Mouse (Mus musculus) limb, embryonic 14.5 days (tissue): ENCODE data around the gene Lrch3. TPM values are rescaled to one million over a fixed set of nuclear protein-coding genes. Genes with fewer than 3 reads are reported as not detected.

Source experiments
- ATAC-seq: fragments of 200-750 bp; cut with Nextera tagmentation; 2 replicates; pipeline ENCODE4 v1.8.0; 2017; ENCODE audit warnings: low read depth, moderate number of reproducible peaks, moderate TSS enrichment; ENCODE audit not compliant: low FRiP score
- DNase-seq: peaks from one replicate; pipeline ENCODE4 v3.0.0-alpha.2; 2015; ENCODE audit warnings: low spot score
- H3K27ac ChIP-seq: fragments of 300-500 bp; sonication (generic); replicated peaks from 2 replicates; pipeline ENCODE4 v1.5.1; 2014; ENCODE audit warnings: low read depth, mild to moderate bottlenecking, low read length, moderate library complexity, mixed read lengths
- H3K27me3 ChIP-seq: fragments of 300-500 bp; sonication (generic); 2 replicates; pipeline ENCODE4 v1.6.1; 2014; ENCODE audit warnings: low read length, mixed read lengths; ENCODE audit not compliant: control insufficient read depth, insufficient read depth
- H3K36me3 ChIP-seq: fragments of 300-500 bp; sonication (generic); 2 replicates; pipeline ENCODE4 v1.6.1; 2014; ENCODE audit warnings: mild to moderate bottlenecking, low read length, moderate library complexity, mixed read lengths; ENCODE audit not compliant: control insufficient read depth, insufficient read depth
- H3K4me1 ChIP-seq: fragments of 300-500 bp; sonication (generic); 2 replicates; pipeline ENCODE4 v1.6.1; 2014; ENCODE audit warnings: antibody characterized with exemption, low read length, mixed read lengths; ENCODE audit not compliant: control insufficient read depth, insufficient read depth
- H3K4me2 ChIP-seq: fragments of 300-500 bp; sonication (generic); replicated peaks from 2 replicates; pipeline ENCODE4 v1.6.1; 2014; ENCODE audit warnings: low read depth, mild to moderate bottlenecking, low read length, moderate library complexity; ENCODE audit not compliant: severe bottlenecking
- H3K4me3 ChIP-seq: fragments of 300-500 bp; sonication (generic); replicated peaks from 2 replicates; pipeline ENCODE4 v1.5.1; 2014; ENCODE audit warnings: low read length
- H3K9ac ChIP-seq: fragments of 300-500 bp; sonication (generic); 2 replicates; pipeline ENCODE4 v1.6.1; 2014; ENCODE audit warnings: mild to moderate bottlenecking, low read depth, low read length, moderate library complexity; ENCODE audit not compliant: severe bottlenecking
- H3K9me3 ChIP-seq: fragments of 300-500 bp; sonication (generic); 2 replicates; pipeline ENCODE4 v1.6.1; 2016; ENCODE audit warnings: low read length; ENCODE audit not compliant: control insufficient read depth
- POLR2A ChIP-seq: fragments of 200-500 bp; IDR thresholded peaks from 2 replicates; pipeline ENCODE4 v1.8.0; 2012; ENCODE audit warnings: inconsistent platforms, mild to moderate bottlenecking, moderate library complexity, borderline replicate concordance; ENCODE audit not compliant: insufficient read depth, insufficient read length; ENCODE audit errors: extremely low read depth
- WGBS: fragments of 180-500 bp; shearing (Covaris S2); extraction: QIAGEN DNeasy Blood & Tissue Kit; methylation state at CpG from one replicate; pipeline ENCODE4 v1.1.7; 2014; 5-methylcytosine and 5-hydroxymethylcytosine counted together
- polyA plus RNA-seq, 2 experiments: library from polyadenylated mRNA; depleted of rRNA in 1 of 2; stranded (reverse) in 1 of 2; unstranded in 1 of 2; fragments of >200 nt; fragmentation: Nextera tagmentation in 1 of 2; extraction: Ambion mirVana in 1 of 2; gene quantifications; 2 replicates each; pipeline versions ENCODE4 v1.2.1 to v1.2.3; 2012 to 2014

Gene Lrch3
- polyA plus RNA-seq, 2 experiments, result 24.9 to 56.3 TPM

DNA sequence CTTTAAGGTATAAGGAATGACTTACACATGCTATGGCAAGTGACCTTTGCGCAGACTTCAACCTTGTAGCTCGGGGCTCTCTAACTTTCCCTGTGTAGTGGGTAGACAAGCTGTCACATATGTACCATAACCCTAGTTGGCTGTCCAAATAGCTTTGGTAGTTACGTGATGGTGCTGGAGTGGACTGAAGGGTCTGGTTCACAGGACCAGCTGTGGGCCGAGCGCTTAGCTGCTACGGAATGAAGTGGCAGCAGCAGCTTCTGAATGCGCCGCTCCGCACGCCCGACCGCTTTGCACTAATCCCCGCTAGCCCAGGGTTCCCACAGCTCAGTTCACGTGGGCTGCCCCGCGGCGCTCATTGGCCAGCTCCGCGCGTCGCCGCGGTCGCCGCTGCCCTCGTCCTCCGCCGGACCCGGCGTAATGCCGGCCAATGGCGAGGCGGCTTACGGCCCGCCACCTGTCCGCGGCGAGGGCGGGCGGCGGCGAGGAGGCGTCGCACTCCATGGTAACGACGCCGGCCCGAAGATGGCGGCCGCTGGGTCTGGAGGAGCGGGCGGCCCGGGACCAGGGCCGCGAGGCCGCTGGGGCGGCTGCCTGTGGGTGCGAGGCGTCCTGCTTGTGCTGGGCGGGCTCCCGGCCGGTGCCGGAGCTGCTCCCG, 148.3 kb downstream of the Lrch3 start, which contains the start of gene Lmln:
Lmln (plus strand) TSS at position 498 of the 658 bp plus-strand sequence.
- Histone ChIP-seq H3K9me3 (no peaks in the 10 kb centered on the region), H3K9ac (peak within 1 kb of the TSS; percentile 66), H3K27ac (peak within 1 kb of the TSS; percentile 52), H3K4me1 (peaks cover 15% of the 10 kb centered on the region; the same call in 1 of the 2 replicates), H3K4me2 (peak within 1 kb of the TSS; percentile 80), H3K36me3 (peaks cover 34% of the 10 kb centered on the region), H3K4me3 (peak within 1 kb of the TSS; percentile 82), H3K27me3 (no peaks in the 10 kb centered on the region)
- no peak for TF ChIP-seq POLR2A
- WGBS, result 2% methylated on average over 33 of the region's 64 CpGs
- peak; percentile 91 for DNase-seq
- peak; percentile 95 for ATAC-seq

DNA sequence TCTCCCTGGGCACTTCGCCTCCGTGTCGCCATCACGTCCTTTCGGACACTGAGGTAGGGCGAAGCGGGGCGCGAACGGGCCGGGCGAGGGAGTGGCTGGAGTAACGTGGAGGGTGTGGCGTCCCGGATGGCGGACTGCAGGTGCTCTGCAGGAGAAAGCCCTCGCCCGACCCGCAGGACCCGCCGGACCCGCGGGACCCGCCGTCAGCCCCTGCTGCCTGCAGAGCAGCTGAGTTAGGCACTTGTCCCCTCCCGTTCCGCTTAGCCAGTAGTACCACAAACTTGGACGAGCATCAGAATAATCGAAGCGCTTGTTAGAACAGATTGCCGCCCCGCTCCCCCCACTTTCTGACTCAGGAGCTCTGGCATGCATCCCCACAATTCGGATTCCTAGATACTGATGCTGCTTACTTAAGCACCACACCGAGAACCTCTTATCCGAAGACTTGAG, 148.8 kb downstream of the Lrch3 start:
- no peaks in the 10 kb centered on the region for H3K9me3 ChIP-seq
- H3K36me3 ChIP-seq, result peaks cover 34% of the 10 kb centered on the region
- DNase-seq (peak; percentile 52), ATAC-seq (peak; percentile 38)
- peaks cover 13% of the 10 kb centered on the region; the same call in 1 of the 2 replicates for H3K4me1 ChIP-seq
- H3K4me2 ChIP-seq, result peak overlapping the region; percentile 80
- WGBS, result under 1% methylated on average over 25 of the region's 35 CpGs
- peak overlapping the region; percentile 66 for H3K9ac ChIP-seq
- no peaks in the 10 kb centered on the region for H3K27me3 ChIP-seq
- H3K27ac ChIP-seq, result 0 out of 2 replicates have a peak overlapping the region, but pooled peaks have one; percentile 52
- H3K4me3 ChIP-seq, result peak overlapping the region; percentile 82
- no peak for TF ChIP-seq POLR2A

DNA sequence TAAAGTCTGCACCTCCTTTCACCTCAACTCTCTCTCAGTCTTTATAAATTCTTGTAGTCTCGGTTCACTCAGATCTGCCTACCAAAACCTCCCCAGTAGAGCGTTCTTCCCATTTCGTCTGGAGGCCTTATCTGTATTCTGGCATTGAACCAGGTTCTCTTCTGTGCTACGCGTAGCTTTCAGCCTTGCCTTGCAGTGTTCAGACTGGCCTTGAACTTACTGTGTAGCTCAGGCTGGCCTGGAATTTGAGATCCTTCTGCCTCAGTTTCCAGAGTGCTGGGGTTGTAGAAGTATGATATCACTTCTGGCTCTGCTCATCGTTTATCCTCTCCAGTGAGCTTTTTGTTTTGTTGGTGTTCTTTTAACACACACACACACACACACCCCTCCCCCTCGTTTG, 149.4 kb downstream of the Lrch3 start:
- DNase-seq, result no peak
- no peak for ATAC-seq

DNA sequence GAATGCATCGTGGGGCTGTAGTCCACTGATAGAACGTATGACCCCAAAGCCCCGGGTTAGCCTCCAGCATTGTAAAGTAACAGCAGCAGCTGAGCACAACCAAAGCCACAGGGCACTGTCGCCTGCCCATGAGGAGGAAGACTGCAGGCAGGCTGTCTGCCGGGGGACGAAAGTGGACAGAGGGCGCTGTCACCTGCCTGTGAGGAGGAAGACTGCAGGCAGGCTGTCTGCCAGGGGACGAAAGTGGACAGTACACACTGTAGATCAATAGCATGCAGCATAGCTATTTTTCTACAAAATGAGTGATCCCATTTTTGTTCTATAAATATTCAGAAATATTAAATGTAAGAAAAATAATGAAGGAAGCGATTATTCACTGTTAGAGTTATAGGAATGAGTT, 150.7 kb downstream of the Lrch3 start:
- 77% methylated on average over 9 of the region's 9 CpGs for WGBS
- H3K36me3 ChIP-seq, result peaks cover 16% of the 10 kb centered on the region
- no peaks in the 10 kb centered on the region for H3K27me3 ChIP-seq
- no peak for TF ChIP-seq POLR2A
- ATAC-seq (no peak), DNase-seq (no peak)
- no peaks in the 10 kb centered on the region for H3K9me3 ChIP-seq
- H3K4me3 ChIP-seq, result no peak overlapping the region
- peaks cover 7% of the 10 kb centered on the region; the same call in 1 of the 2 replicates for H3K4me1 ChIP-seq
- H3K27ac ChIP-seq, result no peak overlapping the region
- no peak overlapping the region for H3K9ac ChIP-seq
- H3K4me2 ChIP-seq, result no peak overlapping the region

More for the DNA sequence above, 149.4 kb downstream of the Lrch3 start:
- Histone ChIP-seq H3K36me3 (peaks cover 30% of the 10 kb centered on the region), H3K4me2 (peak overlapping the region; percentile 80), H3K27ac (no peak overlapping the region), H3K27me3 (no peaks in the 10 kb centered on the region), H3K4me1 (peaks cover 7% of the 10 kb centered on the region; the same call in 1 of the 2 replicates), H3K9ac (peak overlapping the region; percentile 66; the same call in 1 of the 2 replicates), H3K4me3 (peak overlapping the region; percentile 82), H3K9me3 (no peaks in the 10 kb centered on the region)
- no peak for TF ChIP-seq POLR2A
- WGBS, result 23% methylated on average over 7 of the region's 7 CpGs

Other genes starting within 250 kb of the Lrch3 start
- 0.01 and 0.04 TPM in 2 replicates for gene Muc4, start 178.2 kb upstream of the Lrch3 start, polyA plus RNA-seq (2012; rRNA removed)
- not detected in 2 replicates for gene Muc4, start 178.2 kb upstream of the Lrch3 start, polyA plus RNA-seq (2014; fragmentation: Nextera tagmentation; extraction: Ambion mirVana)
- gene Muc20, start 116.7 kb upstream of the Lrch3 start, polyA plus RNA-seq (2012; rRNA removed), result 0.11 and 0.18 TPM in 2 replicates
- 0.12 and 0.14 TPM in 2 replicates for gene Muc20, start 116.7 kb upstream of the Lrch3 start, polyA plus RNA-seq (2014; fragmentation: Nextera tagmentation; extraction: Ambion mirVana)
- not detected in 2 replicates for gene Smbd1, start 103.6 kb upstream of the Lrch3 start, polyA plus RNA-seq (2012; rRNA removed)
- not detected in 2 replicates for gene Smbd1, start 103.6 kb upstream of the Lrch3 start, polyA plus RNA-seq (2014; fragmentation: Nextera tagmentation; extraction: Ambion mirVana)
- 43.3 and 47.2 TPM in 2 replicates for gene Fyttd1, start 36.6 kb upstream of the Lrch3 start, polyA plus RNA-seq (2012; rRNA removed)
- 113 and 128 TPM in 2 replicates for gene Fyttd1, start 36.6 kb upstream of the Lrch3 start, polyA plus RNA-seq (2014; fragmentation: Nextera tagmentation; extraction: Ambion mirVana)
- 35.7 and 42.7 TPM in 2 replicates for gene Rubcn, start 36.3 kb upstream of the Lrch3 start, polyA plus RNA-seq (2012; rRNA removed)
- gene Rubcn, start 36.3 kb upstream of the Lrch3 start, polyA plus RNA-seq (2014; fragmentation: Nextera tagmentation; extraction: Ambion mirVana), result 19.6 and 20.3 TPM in 2 replicates
- gene Iqcg, start 142.1 kb downstream of the Lrch3 start, polyA plus RNA-seq (2012; rRNA removed), result 0.29 and 1.1 TPM in 2 replicates
- gene Iqcg, start 142.1 kb downstream of the Lrch3 start, polyA plus RNA-seq (2014; fragmentation: Nextera tagmentation; extraction: Ambion mirVana), result 0.95 and 2.1 TPM in 2 replicates
- 974 and 1,399 TPM in 2 replicates for gene Rpl35a, start 142.4 kb downstream of the Lrch3 start, polyA plus RNA-seq (2012; rRNA removed)
- gene Rpl35a, start 142.4 kb downstream of the Lrch3 start, polyA plus RNA-seq (2014; fragmentation: Nextera tagmentation; extraction: Ambion mirVana), result 967 and 1,006 TPM in 2 replicates
- 3.5 and 3.6 TPM in 2 replicates for gene Lmln, start 148.4 kb downstream of the Lrch3 start, polyA plus RNA-seq (2012; rRNA removed)
- gene Lmln, start 148.4 kb downstream of the Lrch3 start, polyA plus RNA-seq (2014; fragmentation: Nextera tagmentation; extraction: Ambion mirVana), result 1.7 and 1.9 TPM in 2 replicates